Mouse (Mus musculus) heart, embryonic 10.5 days (tissue): ENCODE results near the gene Nelfa. TPM values are rescaled to one million over a fixed set of nuclear protein-coding genes. Genes with fewer than 3 reads are reported as not detected.

Experiments used
- DNase-seq: peaks from one replicate; pipeline ENCODE4 v3.0.0-alpha.2; 2017; ENCODE audit warnings: low spot score
- H3K27ac ChIP-seq: fragments of 300-500 bp; sonication (generic); 2 replicates; pipeline ENCODE4 v1.5.1; 2016; ENCODE audit warnings: mild to moderate bottlenecking
- H3K27me3 ChIP-seq: fragments of 300-500 bp; sonication (generic); 2 replicates; pipeline ENCODE4 v1.6.1; 2016; ENCODE audit warnings: mild to moderate bottlenecking; ENCODE audit not compliant: poor library complexity, insufficient read depth, severe bottlenecking
- H3K36me3 ChIP-seq: fragments of 300-500 bp; sonication (generic); 2 replicates; pipeline ENCODE4 v1.6.1; 2016; ENCODE audit warnings: mild to moderate bottlenecking, moderate library complexity
- H3K4me1 ChIP-seq: fragments of 300-500 bp; sonication (generic); 2 replicates; pipeline ENCODE4 v1.6.1; 2016; ENCODE audit warnings: mild to moderate bottlenecking
- H3K4me3 ChIP-seq: fragments of 300-500 bp; sonication (generic); 2 replicates; pipeline ENCODE4 v1.5.1; 2016; ENCODE audit warnings: mild to moderate bottlenecking, moderate library complexity
- H3K9me3 ChIP-seq: fragments of 300-500 bp; sonication (generic); 2 replicates; pipeline ENCODE4 v1.6.1; 2016; ENCODE audit warnings: mild to moderate bottlenecking, moderate library complexity
- WGBS: fragments of 180-500 bp; shearing (Covaris S2); methylation state at CpG from one replicate; pipeline ENCODE4 v1.1.7; 2016; 5-methylcytosine and 5-hydroxymethylcytosine counted together
- polyA plus RNA-seq: library from polyadenylated mRNA; unstranded; fragments of >200 nt; fragmentation: Nextera tagmentation; extraction: Ambion mirVana; gene quantifications from 2 replicates; pipeline ENCODE4 v1.2.1, GENCODE M21; 2016

Nelfa gene
- polyA plus RNA-seq, 1 experiment from 2014 or later, result 62.2 TPM

GRCm38 (mm10) chr5:33903176-33903575 lies 33.0 kb downstream of the Nelfa start:
- no peak overlapping the region for H3K4me3 ChIP-seq
- no peak overlapping the region for H3K27ac ChIP-seq
- 91% methylated on average over 9 of the region's 9 CpGs for WGBS
- peaks cover 54% of the 10 kb centered on the region for H3K36me3 ChIP-seq
- DNase-seq, result peak; percentile 55
- H3K27me3 ChIP-seq, result no peaks in the 10 kb centered on the region
- no peaks in the 10 kb centered on the region for H3K9me3 ChIP-seq
- no peaks in the 10 kb centered on the region for H3K4me1 ChIP-seq

DNA sequence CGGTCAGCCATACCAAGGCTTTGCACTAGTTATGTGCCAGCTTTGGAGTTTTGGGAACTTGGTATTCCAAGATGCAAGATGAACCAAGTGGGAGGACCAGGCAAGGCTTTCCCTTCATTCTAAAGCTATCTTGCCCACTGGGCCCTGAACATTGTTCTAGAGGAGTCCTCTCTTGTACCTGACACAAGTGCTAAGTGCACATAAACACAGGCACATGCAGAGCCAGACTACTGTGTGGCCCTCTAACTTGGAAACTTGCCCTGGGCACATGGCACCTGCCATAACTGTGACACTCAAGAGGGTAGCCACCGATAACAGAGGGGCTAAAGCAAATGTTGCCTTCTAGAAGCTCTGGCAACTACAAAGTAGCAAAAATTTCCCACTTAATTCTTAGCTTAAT lies 33.5 kb downstream of the Nelfa start:
- H3K27ac ChIP-seq, result no peak overlapping the region

DNA sequence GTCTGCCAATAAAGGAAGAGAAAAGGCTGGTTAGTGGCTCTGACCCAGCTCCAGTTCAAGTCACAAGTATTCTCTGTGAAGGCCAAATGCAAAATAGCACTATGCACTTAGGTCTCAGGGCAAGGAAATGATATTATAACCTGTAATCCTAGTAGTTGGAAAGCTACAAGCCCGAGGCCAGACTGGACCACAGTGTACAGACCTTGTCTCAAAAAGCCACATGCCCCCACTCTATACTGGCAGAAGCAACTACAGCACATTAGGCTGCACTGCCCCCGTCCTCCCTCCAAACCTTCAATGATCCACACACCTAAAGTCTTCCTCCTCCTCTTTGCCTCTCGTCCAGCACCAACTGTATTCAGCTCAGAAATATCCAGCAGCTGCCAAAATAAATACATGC lies 34.9 kb downstream of the Nelfa start:
- Histone ChIP-seq H3K4me3 (no peak overlapping the region), H3K9me3 (no peaks in the 10 kb centered on the region), H3K27me3 (no peaks in the 10 kb centered on the region), H3K4me1 (no peaks in the 10 kb centered on the region), H3K27ac (no peak overlapping the region), H3K36me3 (peaks cover 73% of the 10 kb centered on the region)
- 92% methylated on average over 3 of the region's 3 CpGs for WGBS
- no peak for DNase-seq

More for the DNA sequence above, 33.5 kb downstream of the Nelfa start:
- Histone ChIP-seq H3K36me3 (peaks cover 58% of the 10 kb centered on the region), H3K9me3 (no peaks in the 10 kb centered on the region), H3K4me1 (no peaks in the 10 kb centered on the region), H3K27me3 (no peaks in the 10 kb centered on the region), H3K4me3 (no peak overlapping the region)
- WGBS, result 85% methylated on average over 2 of the region's 2 CpGs
- DNase-seq, result peak; percentile 60

- Histone ChIP-seq H3K4me1 (no peaks in the 10 kb centered on the region), H3K27ac (no peak overlapping the region), H3K4me3 (no peak overlapping the region), H3K36me3 (peaks cover 78% of the 10 kb centered on the region), H3K27me3 (no peaks in the 10 kb centered on the region), H3K9me3 (no peaks in the 10 kb centered on the region)
- DNase-seq, result peak; percentile 71
- WGBS, result 92% methylated on average over 9 of the region's 9 CpGs
Measured at GRCm38 (mm10) chr5:33900701-33901263, 35.4 kb downstream of the Nelfa start.

- Histone ChIP-seq H3K4me1 (no peaks in the 10 kb centered on the region), H3K36me3 (peaks cover 84% of the 10 kb centered on the region), H3K9me3 (no peaks in the 10 kb centered on the region), H3K4me3 (no peak overlapping the region), H3K27me3 (no peaks in the 10 kb centered on the region), H3K27ac (no peak overlapping the region)
- WGBS, result 94% methylated on average over 3 of the region's 3 CpGs
- peak; percentile 52 for DNase-seq
Measured at GRCm38 (mm10) chr5:33900101-33900500, 36.1 kb downstream of the Nelfa start.

DNA sequence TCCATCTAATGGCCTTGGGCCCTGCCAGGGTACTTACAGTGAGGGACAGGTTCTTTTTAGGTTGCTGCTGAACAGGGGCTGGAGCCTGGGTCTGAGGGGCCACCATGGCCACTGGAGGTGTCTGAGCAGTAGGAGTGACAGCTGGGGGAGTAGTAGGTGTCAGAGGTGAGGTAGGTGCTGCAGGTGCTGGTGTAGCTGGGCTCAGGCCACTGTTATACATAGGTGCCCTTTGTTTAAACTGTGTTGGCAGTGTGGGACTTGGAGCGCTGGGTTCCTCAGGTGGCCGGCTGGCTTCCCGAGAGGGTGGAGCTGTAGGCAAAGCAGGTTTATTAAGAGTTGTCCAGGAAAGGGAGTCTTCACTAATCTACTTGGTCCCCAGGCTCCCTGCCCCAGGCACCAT lies 37.0 kb downstream of the Nelfa start:
- no peaks in the 10 kb centered on the region for H3K27me3 ChIP-seq
- H3K36me3 ChIP-seq, result peaks cover 93% of the 10 kb centered on the region
- WGBS, result 94% methylated on average over 3 of the region's 3 CpGs
- DNase-seq, result no peak
- no peak overlapping the region for H3K27ac ChIP-seq
- H3K4me1 ChIP-seq, result no peaks in the 10 kb centered on the region
- no peak overlapping the region for H3K4me3 ChIP-seq
- no peaks in the 10 kb centered on the region for H3K9me3 ChIP-seq

GRCm38 (mm10) chr5:33898671-33899070 lies 37.5 kb downstream of the Nelfa start:
- H3K4me3 ChIP-seq, result no peak overlapping the region
- peaks cover 96% of the 10 kb centered on the region for H3K36me3 ChIP-seq
- no peaks in the 10 kb centered on the region for H3K4me1 ChIP-seq
- no peak overlapping the region for H3K27ac ChIP-seq
- 85% methylated on average over 9 of the region's 9 CpGs for WGBS
- DNase-seq, result no peak
- H3K27me3 ChIP-seq, result no peaks in the 10 kb centered on the region
- H3K9me3 ChIP-seq, result no peaks in the 10 kb centered on the region

- Histone ChIP-seq H3K27me3 (no peaks in the 10 kb centered on the region), H3K9me3 (no peaks in the 10 kb centered on the region), H3K36me3 (peaks cover 98% of the 10 kb centered on the region), H3K27ac (no peak overlapping the region), H3K4me3 (no peak overlapping the region), H3K4me1 (no peaks in the 10 kb centered on the region)
- 94% methylated on average over 2 of the region's 2 CpGs for WGBS
- no peak for DNase-seq
Measured at GRCm38 (mm10) chr5:33897158-33897557, 39.1 kb downstream of the Nelfa start.

- H3K36me3 ChIP-seq, result peaks cover 98% of the 10 kb centered on the region
- no peaks in the 10 kb centered on the region for H3K27me3 ChIP-seq
- H3K9me3 ChIP-seq, result no peaks in the 10 kb centered on the region
- 85% methylated on average over 9 of the region's 9 CpGs for WGBS
- no peak overlapping the region for H3K27ac ChIP-seq
- H3K4me1 ChIP-seq, result no peaks in the 10 kb centered on the region
- DNase-seq, result no peak
- H3K4me3 ChIP-seq, result no peak overlapping the region
Measured at GRCm38 (mm10) chr5:33895116-33895515, 41.1 kb downstream of the Nelfa start.

DNA sequence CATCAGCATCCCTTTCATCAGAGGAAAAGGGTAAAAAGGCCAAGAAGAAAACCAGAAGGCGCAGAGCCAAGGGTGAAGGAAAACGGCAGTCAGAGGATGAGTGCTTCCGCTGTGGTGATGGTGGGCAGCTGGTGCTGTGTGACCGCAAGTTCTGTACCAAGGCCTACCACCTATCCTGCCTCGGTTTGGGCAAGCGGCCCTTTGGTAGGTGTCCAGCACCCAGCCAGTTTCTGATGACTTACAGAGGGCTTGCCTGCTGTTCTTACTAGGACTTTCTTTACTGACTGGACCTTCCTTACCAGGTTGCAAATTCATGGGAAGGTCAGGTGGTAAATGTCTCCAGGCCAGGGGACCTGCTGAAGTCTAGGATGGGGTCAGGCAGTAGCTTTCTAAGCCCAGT lies 42.8 kb downstream of the Nelfa start:
- no peak for DNase-seq
- H3K27ac ChIP-seq, result no peak overlapping the region
- H3K9me3 ChIP-seq, result no peaks in the 10 kb centered on the region
- 95% methylated on average over 6 of the region's 6 CpGs for WGBS
- H3K4me3 ChIP-seq, result no peak overlapping the region
- H3K36me3 ChIP-seq, result peaks cover 98% of the 10 kb centered on the region
- no peaks in the 10 kb centered on the region for H3K4me1 ChIP-seq
- no peaks in the 10 kb centered on the region for H3K27me3 ChIP-seq

GRCm38 (mm10) chr5:33881118-33881517 lies 55.1 kb downstream of the Nelfa start:
- Histone ChIP-seq H3K36me3 (peaks cover 94% of the 10 kb centered on the region), H3K9me3 (no peaks in the 10 kb centered on the region), H3K4me1 (no peaks in the 10 kb centered on the region), H3K27ac (no peak overlapping the region), H3K27me3 (no peaks in the 10 kb centered on the region), H3K4me3 (no peak overlapping the region)
- DNase-seq, result no peak
- 91% methylated on average over 4 of the region's 4 CpGs for WGBS

DNA sequence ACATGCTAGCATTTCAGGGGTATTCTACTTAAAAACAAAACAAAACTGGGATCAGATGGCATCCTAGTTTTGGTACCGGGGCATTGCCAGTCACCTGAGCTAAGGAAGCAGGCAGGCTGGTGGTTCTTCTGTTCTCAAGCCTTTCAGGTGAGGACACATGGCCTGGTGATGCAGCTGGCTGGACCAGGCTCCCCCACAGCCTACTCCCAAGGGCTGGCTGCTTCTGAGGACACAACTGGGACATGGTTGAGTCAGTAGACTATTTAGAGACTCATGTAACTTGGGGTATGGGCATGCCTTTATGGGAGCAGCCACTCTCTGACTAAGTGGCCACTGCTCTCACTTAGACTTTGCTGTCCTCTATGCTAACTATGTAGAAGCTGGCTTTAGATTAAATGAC lies 60.7 kb downstream of the Nelfa start:
- Histone ChIP-seq H3K4me1 (no peaks in the 10 kb centered on the region), H3K9me3 (no peaks in the 10 kb centered on the region), H3K27ac (no peak overlapping the region), H3K4me3 (no peak overlapping the region), H3K36me3 (peaks cover 85% of the 10 kb centered on the region), H3K27me3 (no peaks in the 10 kb centered on the region)
- no peak for DNase-seq
- WGBS, result 95% methylated on average over 1 of the region's 1 CpGs

DNA sequence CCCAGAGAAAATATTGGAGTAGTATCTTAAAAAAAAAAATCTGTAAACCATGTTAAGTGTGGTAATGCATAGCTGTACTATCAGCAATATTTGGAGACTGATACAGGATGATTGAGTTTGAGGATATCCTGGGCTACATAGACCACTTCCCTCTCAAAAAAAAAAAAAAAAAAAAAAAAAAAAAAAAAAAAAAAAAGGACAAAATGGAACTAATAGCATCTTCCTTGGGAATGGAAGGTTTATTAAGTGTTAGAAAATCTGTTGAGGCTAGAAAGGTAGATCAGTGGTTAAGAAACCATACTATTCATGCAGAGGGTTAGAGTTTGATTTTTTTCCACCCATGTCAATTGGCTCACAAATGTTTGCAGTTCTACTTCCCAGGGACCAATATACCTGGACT lies 78.5 kb downstream of the Nelfa start:
- Histone ChIP-seq H3K27me3 (no peaks in the 10 kb centered on the region), H3K9me3 (no peaks in the 10 kb centered on the region), H3K4me1 (no peaks in the 10 kb centered on the region), H3K4me3 (no peak overlapping the region), H3K27ac (no peak overlapping the region), H3K36me3 (peaks cover 86% of the 10 kb centered on the region)
- no peak for DNase-seq

DNA sequence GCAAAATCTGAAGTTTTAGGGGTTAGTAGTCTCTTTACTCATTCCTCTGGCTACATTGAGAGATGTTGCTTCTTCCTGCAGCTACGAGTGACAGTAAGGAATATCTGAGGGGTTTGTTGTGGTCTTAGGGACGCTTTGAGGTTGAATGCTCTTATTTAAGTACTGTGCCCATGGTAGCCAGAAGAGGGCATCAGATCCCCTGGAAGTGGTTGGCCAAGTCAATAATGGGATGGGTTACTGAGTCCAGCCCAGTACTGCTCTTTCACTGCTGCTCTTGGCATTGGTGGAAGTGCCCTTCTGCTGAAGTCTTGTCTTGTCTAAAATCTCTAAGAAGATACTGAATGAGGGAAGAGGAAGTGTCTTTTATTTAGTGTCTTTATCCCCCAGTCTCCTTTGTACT lies 82.2 kb downstream of the Nelfa start:
- DNase-seq, result no peak
- H3K9me3 ChIP-seq, result no peaks in the 10 kb centered on the region
- WGBS, result 72% methylated on average over 2 of the region's 2 CpGs
- no peaks in the 10 kb centered on the region for H3K4me1 ChIP-seq
- H3K27me3 ChIP-seq, result no peaks in the 10 kb centered on the region
- peaks cover 68% of the 10 kb centered on the region for H3K36me3 ChIP-seq
- no peak overlapping the region for H3K27ac ChIP-seq
- no peak overlapping the region for H3K4me3 ChIP-seq
